Mouse (Mus musculus): ENCODE measurements at regions not wholly inside any gene's neighbourhood (a gene's known extent, or its start where the extent isn't known, plus 50 kb on each side); places are given as distances from the start of the nearest gene placed in this dataset.

DNA sequence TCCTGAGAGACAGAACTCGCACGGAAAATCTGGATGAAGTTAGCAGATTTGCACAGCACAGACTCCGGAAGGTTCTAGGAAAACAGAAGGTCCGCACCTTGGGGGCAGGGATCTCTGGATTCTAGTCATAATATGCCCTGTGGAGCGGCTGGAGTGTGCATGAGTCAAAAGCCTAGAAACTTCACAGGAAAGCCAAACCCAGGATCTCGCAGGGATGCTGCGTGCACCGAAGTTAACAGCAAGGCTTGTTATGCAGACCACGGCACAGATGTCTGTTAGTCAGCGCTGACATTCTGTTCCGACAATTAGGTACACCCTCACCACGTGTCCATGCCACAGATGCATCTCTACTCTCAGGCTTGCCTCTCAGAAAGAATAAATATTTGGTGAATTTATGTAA lies 274.3 kb downstream of the Rwdd3 start:
- no peak overlapping the region for H3K27ac ChIP-seq (ENCODE audit: insufficient read depth, low read depth)
- TF ChIP-seq RCOR1 (conservative IDR thresholded peaks at IDR 0.05; ENCODE audit: low read depth, low read length) (no peak), RAD21 (IDR thresholded peaks at IDR 0.05; ENCODE audit: low read depth, low read length) (no peak), TCF12 (IDR thresholded peaks at IDR 0.05; ENCODE audit: low read depth, low read length) (no peak), SIN3A (IDR thresholded peaks at IDR 0.05; ENCODE audit: low read length) (no peak), ZC3H11A (IDR thresholded peaks at IDR 0.05; ENCODE audit: low read depth, low read length) (no peak), JUN (IDR thresholded peaks at IDR 0.05; ENCODE audit: insufficient read depth, low read depth, low read length) (no peak), E2F4 (IDR thresholded peaks at IDR 0.05; ENCODE audit: insufficient replicate concordance, low read depth, low read length) (no peak), SMC3 (IDR thresholded peaks at IDR 0.05; ENCODE audit: low read depth, low read length) (no peak), ZMIZ1 (IDR thresholded peaks at IDR 0.05; ENCODE audit: low read depth, low read length) (no peak), NRF1 (IDR thresholded peaks at IDR 0.05; ENCODE audit: low read depth, low read length) (no peak), UBTF (IDR thresholded peaks at IDR 0.05; ENCODE audit: low read depth, low read length) (no peak), EP300 (IDR thresholded peaks at IDR 0.05; ENCODE audit: low read length) (no peak), MYC (IDR thresholded peaks at IDR 0.05; ENCODE audit: low read depth, low read length) (no peak)
- no peaks in the 10 kb centered on the region for H3K36me3 ChIP-seq (replicated peaks in 1 of 2; ENCODE audit: control insufficient read depth in 1 of 2, insufficient read depth in 1 of 2, low read length in 1 of 2)
- H3K9ac ChIP-seq (ENCODE audit: insufficient read depth, low read depth), result no peak overlapping the region
- no peak overlapping the region for H3K4me2 ChIP-seq (ENCODE audit: insufficient read depth, low read depth, poor library complexity, severe bottlenecking)
- no peak overlapping the region for H3K4me3 ChIP-seq (replicated peaks in 1 of 3; ENCODE audit: low read depth in 2 of 3, low read length in 2 of 3, poor library complexity in 1 of 3)
- in situ Hi-C loops (cut with MboI; ENCODE audit: low pct_ligation_motif_present, low pct_unique_long_range_greater_than_20kb, low sequenced_read_pairs), result no loop called here
- no peaks in the 10 kb centered on the region for H3K27me3 ChIP-seq (replicated peaks)
- H3K9me3 ChIP-seq (replicated peaks; ENCODE audit: low read length), result peaks cover 53% of the 10 kb centered on the region
- DNase-seq (ENCODE audit: extremely low read depth), result no peak
- H3K79me2 ChIP-seq (replicated peaks; ENCODE audit: control insufficient read depth, extremely low read depth, insufficient read depth, poor library complexity, severe bottlenecking), result no peaks in the 10 kb centered on the region
- dilution Hi-C loops (cut with MboI; ENCODE audit: extremely low pct_ligation_motif_present, extremely low pct_unique_long_range_greater_than_20kb, low sequenced_read_pairs), result no loop called here
- H3K4me1 ChIP-seq (ENCODE audit: control insufficient read depth in 1 of 2, insufficient read depth in 2 of 2), result no peaks in the 10 kb centered on the region

DNA sequence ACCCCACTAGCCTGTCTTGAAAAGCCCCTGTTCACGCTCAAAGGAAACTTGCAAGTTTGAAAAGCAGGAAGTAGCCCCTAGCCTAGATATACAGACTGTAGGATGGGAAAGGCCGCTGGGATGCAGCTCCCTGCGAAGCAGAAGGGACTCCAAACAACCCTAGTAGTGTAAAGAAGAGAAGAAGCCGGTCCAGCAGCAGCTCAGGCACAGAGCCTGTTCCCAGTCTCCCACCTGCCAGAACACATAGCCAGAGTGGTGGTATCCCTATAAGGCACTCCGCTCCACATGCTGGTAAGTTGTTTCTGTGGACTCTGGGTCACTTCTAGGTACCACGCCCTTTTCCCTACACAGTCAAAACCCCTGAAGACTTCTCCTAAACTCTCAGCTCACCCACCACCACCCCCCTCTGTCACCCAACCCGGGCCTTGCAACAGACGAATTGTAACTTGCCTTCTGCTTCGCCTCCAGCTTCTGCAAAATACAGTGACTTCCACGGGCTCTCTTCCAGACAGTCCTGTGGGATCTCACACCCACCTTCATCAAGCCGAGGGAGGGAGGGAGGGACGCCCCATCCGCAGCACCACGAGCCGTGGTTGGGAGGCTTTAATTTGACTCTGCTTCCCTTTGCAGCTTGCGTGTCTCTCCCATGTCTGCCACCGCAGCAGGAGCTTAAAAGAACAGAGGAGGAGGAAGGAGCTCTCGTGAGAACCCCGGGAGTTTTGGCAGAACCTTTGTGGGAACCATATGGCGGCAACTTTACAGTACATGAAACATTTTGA lies 285.2 kb downstream of the Rwdd3 start:
- Histone ChIP-seq H3K4me3 (replicated peaks in 1 of 3; ENCODE audit: low read depth in 2 of 3, low read length in 2 of 3, poor library complexity in 1 of 3) (no peak overlapping the region), H3K4me2 (ENCODE audit: insufficient read depth, low read depth, poor library complexity, severe bottlenecking) (no peak overlapping the region), H3K9me3 (replicated peaks; ENCODE audit: low read length) (peaks cover 58% of the 10 kb centered on the region), H3K4me1 (ENCODE audit: control insufficient read depth in 1 of 2, insufficient read depth in 2 of 2) (no peaks in the 10 kb centered on the region), H3K36me3 (replicated peaks in 1 of 2; ENCODE audit: control insufficient read depth in 1 of 2, insufficient read depth in 1 of 2, low read length in 1 of 2) (no peaks in the 10 kb centered on the region), H3K27ac (ENCODE audit: insufficient read depth, low read depth) (no peak overlapping the region), H3K9ac (ENCODE audit: insufficient read depth, low read depth) (no peak overlapping the region), H3K27me3 (replicated peaks) (no peaks in the 10 kb centered on the region), H3K79me2 (replicated peaks; ENCODE audit: control insufficient read depth, extremely low read depth, insufficient read depth, poor library complexity, severe bottlenecking) (no peaks in the 10 kb centered on the region)
- TF ChIP-seq TCF12 (IDR thresholded peaks at IDR 0.05; ENCODE audit: low read depth, low read length) (no peak), ZNF384 (IDR thresholded peaks at IDR 0.05; ENCODE audit: low read depth, low read length) (no peak), KAT2A (IDR thresholded peaks at IDR 0.05; ENCODE audit: insufficient replicate concordance, low read length) (no peak), E2F4 (IDR thresholded peaks at IDR 0.05; ENCODE audit: insufficient replicate concordance, low read depth, low read length) (no peak), GABPA (IDR thresholded peaks at IDR 0.05; ENCODE audit: insufficient replicate concordance, low read depth, low read length) (no peak), MAFK (IDR thresholded peaks at IDR 0.05; ENCODE audit: insufficient replicate concordance, low read length) (no peak), JUN (IDR thresholded peaks at IDR 0.05; ENCODE audit: insufficient read depth, low read depth, low read length) (no peak), MAZ (IDR thresholded peaks at IDR 0.05; ENCODE audit: low read depth, low read length) (no peak), ZMIZ1 (IDR thresholded peaks at IDR 0.05; ENCODE audit: low read depth, low read length) (no peak), BHLHE40 (IDR thresholded peaks at IDR 0.05; ENCODE audit: low read depth, low read length) (no peak), MEF2A (IDR thresholded peaks at IDR 0.05; ENCODE audit: borderline replicate concordance, low read depth, low read length) (no peak), SMC3 (IDR thresholded peaks at IDR 0.05; ENCODE audit: low read depth, low read length) (no peak), ETS1 (conservative IDR thresholded peaks at IDR 0.05; ENCODE audit: low read depth, low read length) (no peak), CHD1 (IDR thresholded peaks at IDR 0.05; ENCODE audit: low read depth, low read length) (no peak), PAX5 (IDR thresholded peaks at IDR 0.05; ENCODE audit: low read length) (no peak), POLR2A (IDR thresholded peaks at IDR 0.05; ENCODE audit: low read depth, low read length) (no peak), CTCF (conservative IDR thresholded peaks at IDR 0.05 in 1 of 2, IDR thresholded peaks at IDR 0.05 in 1 of 2; ENCODE audit: low read depth in 2 of 2, low read length in 2 of 2) (no peak), MAX (IDR thresholded peaks at IDR 0.05; ENCODE audit: low read length) (no peak), NELFE (IDR thresholded peaks at IDR 0.05; ENCODE audit: low read depth, low read length) (no peak)
- dilution Hi-C loops (cut with MboI; ENCODE audit: extremely low pct_ligation_motif_present, extremely low pct_unique_long_range_greater_than_20kb, low sequenced_read_pairs) (no loop called here), in situ Hi-C loops (cut with MboI; ENCODE audit: low pct_ligation_motif_present, low pct_unique_long_range_greater_than_20kb, low sequenced_read_pairs) (no loop called here)
- DNase-seq (ENCODE audit: extremely low read depth), result no peak
